Mouse (Mus musculus) C2C12 (cell line): ENCODE data around the gene Dnajc16.

Source experiments
- CTCF ChIP-seq: IDR thresholded peaks from one replicate; pipeline ENCODE4 v1.5.1; 2011; ENCODE audit not compliant: control insufficient read depth, insufficient read depth, insufficient read length
- MAX ChIP-seq: IDR thresholded peaks from one replicate; pipeline ENCODE4 v1.6.1; 2011; ENCODE audit warnings: mild to moderate bottlenecking, control low read depth
- MYOG ChIP-seq: IDR thresholded peaks from one replicate; pipeline ENCODE4 v1.6.1; 2011; ENCODE audit not compliant: control insufficient read depth, insufficient read length; ENCODE audit errors: extremely low read depth
- USF1 ChIP-seq: IDR thresholded peaks from one replicate; pipeline ENCODE4 v1.6.1; 2011; ENCODE audit warnings: low read depth, mild to moderate bottlenecking, control low read depth, moderate library complexity

GRCm38 (mm10) chr4:141796356-141796755 is 5.6 kb upstream of the Dnajc16 start:
- no peak for TF ChIP-seq CTCF
- TF ChIP-seq USF1, result no peak
- TF ChIP-seq MAX, result no peak
- no peak for TF ChIP-seq MYOG
